Mouse (Mus musculus) liver, embryonic 14.5 days (tissue): ENCODE results near the gene Amn1.

ENCODE experiments used
- CTCF ChIP-seq: IDR thresholded peaks from 2 replicates; pipeline ENCODE4 v1.5.1; 2016; ENCODE audit warnings: antibody characterized with exemption, low read depth, control low read depth
- EP300 ChIP-seq: IDR thresholded peaks from 2 replicates; pipeline ENCODE4 v1.6.1; 2016; ENCODE audit warnings: antibody characterized with exemption, low read depth

DNA sequence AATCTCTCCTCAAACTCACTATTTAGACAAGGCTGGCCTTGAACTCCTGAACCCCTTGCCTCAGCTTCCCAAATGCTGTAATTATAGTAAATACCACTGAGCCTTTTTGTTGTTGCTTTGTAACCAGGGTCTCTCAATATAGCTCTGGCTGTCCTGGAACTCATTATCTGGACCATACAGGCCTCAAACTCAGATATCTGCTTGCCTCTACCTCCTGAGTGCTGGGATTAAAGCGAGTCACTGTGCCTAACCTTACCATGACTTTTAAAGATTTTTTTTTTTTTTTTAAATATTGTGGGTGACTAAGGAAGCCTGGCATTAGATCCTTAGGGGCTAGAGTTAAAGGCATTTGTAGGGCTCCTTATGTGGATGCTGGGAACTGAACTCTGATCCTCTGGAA, 4.5 kb downstream of the Amn1 start:
- TF ChIP-seq CTCF, result no peak
- TF ChIP-seq EP300, result no peak
